Mouse (Mus musculus) heart, postnatal 0 days (tissue): ENCODE measurements around the gene Tmem91. TPM values are rescaled to one million over a fixed set of nuclear protein-coding genes. Genes with fewer than 3 reads are reported as not detected.
A peak's percentile ranks its signal among the peaks of the same experiment; 100 is the strongest.

Experiments
- ATAC-seq: fragments of 200-750 bp; cut with Nextera tagmentation; 2 replicates; pipeline ENCODE4 v1.8.0; 2017; ENCODE audit warnings: low read depth, moderate number of reproducible peaks, moderate library complexity; ENCODE audit not compliant: insufficient read depth
- DNase-seq: peaks from one replicate; pipeline ENCODE4 v3.0.0-alpha.2; 2016; ENCODE audit warnings: low spot score
- H3K27ac ChIP-seq: fragments of 300-500 bp; sonication (generic); 2 replicates; pipeline ENCODE4 v1.5.1; 2014; ENCODE audit warnings: low read depth, mild to moderate bottlenecking
- H3K27me3 ChIP-seq: fragments of 300-500 bp; sonication (generic); 2 replicates; pipeline ENCODE4 v1.6.1; 2014; ENCODE audit warnings: low read length, mixed read lengths; ENCODE audit not compliant: control insufficient read depth, insufficient read depth
- H3K36me3 ChIP-seq: fragments of 300-500 bp; sonication (generic); replicated peaks from 2 replicates; pipeline ENCODE4 v1.6.1; 2014; ENCODE audit warnings: low read length, mixed read lengths; ENCODE audit not compliant: control insufficient read depth, insufficient read depth
- H3K4me1 ChIP-seq: fragments of 300-500 bp; sonication (generic); 2 replicates; pipeline ENCODE4 v1.6.1; 2014; ENCODE audit warnings: antibody characterized with exemption; ENCODE audit not compliant: control insufficient read depth, insufficient read depth
- H3K4me2 ChIP-seq: fragments of 300-500 bp; sonication (generic); 2 replicates; pipeline ENCODE4 v1.6.1; 2014; ENCODE audit warnings: low read depth, mild to moderate bottlenecking, low read length, moderate library complexity
- H3K4me3 ChIP-seq: fragments of 300-500 bp; sonication (generic); 2 replicates; pipeline ENCODE4 v1.5.1; 2014; ENCODE audit warnings: low read depth, low read length
- H3K9ac ChIP-seq: fragments of 300-500 bp; sonication (generic); replicated peaks from 2 replicates; pipeline ENCODE4 v1.6.1; 2014; ENCODE audit warnings: low read depth, low read length, mixed read lengths
- H3K9me3 ChIP-seq: fragments of 300-500 bp; sonication (generic); replicated peaks from 2 replicates; pipeline ENCODE4 v1.6.1; 2016; ENCODE audit warnings: low read length; ENCODE audit not compliant: control insufficient read depth
- CTCF ChIP-seq: IDR thresholded peaks from 2 replicates; pipeline ENCODE4 v1.5.1; 2016; ENCODE audit warnings: antibody characterized with exemption, control low read depth, low read depth
- EP300 ChIP-seq: IDR thresholded peaks from 2 replicates; pipeline ENCODE4 v1.6.1; 2016; ENCODE audit warnings: antibody characterized with exemption, low read depth
- WGBS: fragments of 180-500 bp; shearing (Covaris S2); extraction: QIAGEN DNeasy Blood & Tissue Kit; methylation state at CpG from one replicate; pipeline ENCODE4 v1.1.7; 2014; 5-methylcytosine and 5-hydroxymethylcytosine counted together
- polyA plus RNA-seq: library from polyadenylated mRNA; unstranded; fragments of >200 nt; fragmentation: Nextera tagmentation; extraction: Ambion mirVana; gene quantifications from 2 replicates; pipeline ENCODE4 v1.2.1, GENCODE M21; 2015
- total RNA-seq: library from RNA; depleted of rRNA; stranded (reverse); fragments of >200 nt; gene quantifications from 2 replicates; pipeline ENCODE4 v1.2.3, GENCODE M21; 2014; ENCODE audit warnings: low replicate concordance

Gene Tmem91
- total and polyA plus RNA-seq, 2 experiments from 2014 or later: 0.77 TPM; not detected in 1

DNA sequence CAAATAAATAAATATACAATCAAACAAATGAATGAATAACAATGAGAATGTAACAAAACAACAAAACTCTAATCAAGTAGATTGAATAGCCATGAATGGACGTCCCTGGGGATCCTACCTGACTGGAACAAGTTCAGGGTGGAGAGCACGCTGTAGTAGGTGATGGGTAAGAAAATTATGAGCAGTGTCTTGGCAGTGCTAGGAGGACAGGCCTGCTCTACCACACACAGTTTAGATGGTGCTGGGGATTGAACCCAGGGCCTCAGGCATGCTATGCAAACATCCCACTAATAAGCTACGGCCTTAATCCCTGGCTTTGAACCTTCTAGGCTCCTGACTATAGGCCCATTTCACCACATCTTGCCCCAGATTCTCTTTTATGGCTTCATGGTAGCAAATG, 42.5 kb upstream of the Tmem91 start:
- H3K9me3 ChIP-seq: no peaks in the 10 kb centered on the region

DNA sequence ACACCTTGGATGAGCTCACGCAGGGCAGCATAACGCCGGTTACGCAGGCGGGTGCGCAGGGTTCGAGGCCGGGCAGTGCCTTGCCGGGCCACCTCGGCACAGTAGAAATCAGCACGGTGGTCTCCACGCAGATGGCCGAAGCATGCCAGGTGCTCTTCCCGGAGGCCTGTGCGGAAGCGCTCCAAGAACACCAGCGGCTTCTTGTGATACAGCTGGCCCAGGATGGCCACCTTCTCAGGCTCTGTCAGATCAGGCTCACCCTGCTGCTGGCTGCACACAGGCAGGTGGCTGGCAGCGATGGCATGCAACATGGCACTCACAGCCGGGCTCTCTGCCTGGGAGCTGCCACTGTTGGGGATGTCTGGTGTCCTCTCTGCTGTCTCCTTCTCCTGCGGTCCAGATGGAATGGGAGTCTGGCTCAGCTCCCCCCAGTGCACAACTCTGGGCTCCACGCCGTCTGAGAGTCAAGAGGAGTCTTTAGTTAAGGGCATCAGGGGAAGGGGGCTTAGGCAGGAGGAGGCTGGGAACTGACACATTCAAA, 40.8 kb upstream of the Tmem91 start:
- no peak overlapping the region for H3K4me3 ChIP-seq

More for the DNA sequence above, 42.5 kb upstream of the Tmem91 start:
- H3K9ac ChIP-seq: no peak overlapping the region
- no peaks in the 10 kb centered on the region for H3K27me3 ChIP-seq
- H3K4me2 ChIP-seq: no peak overlapping the region; the same call in 1 of the 2 replicates
- H3K27ac ChIP-seq: no peak overlapping the region
- peaks cover 57% of the 10 kb centered on the region for H3K36me3 ChIP-seq
- DNase-seq (no peak), ATAC-seq (no peak)
- no peak overlapping the region for H3K4me3 ChIP-seq
- H3K4me1 ChIP-seq: peaks cover 18% of the 10 kb centered on the region
- no peak for TF ChIP-seq EP300
- TF ChIP-seq CTCF: no peak
- 82% methylated on average over 3 of the region's 3 CpGs for WGBS

DNA sequence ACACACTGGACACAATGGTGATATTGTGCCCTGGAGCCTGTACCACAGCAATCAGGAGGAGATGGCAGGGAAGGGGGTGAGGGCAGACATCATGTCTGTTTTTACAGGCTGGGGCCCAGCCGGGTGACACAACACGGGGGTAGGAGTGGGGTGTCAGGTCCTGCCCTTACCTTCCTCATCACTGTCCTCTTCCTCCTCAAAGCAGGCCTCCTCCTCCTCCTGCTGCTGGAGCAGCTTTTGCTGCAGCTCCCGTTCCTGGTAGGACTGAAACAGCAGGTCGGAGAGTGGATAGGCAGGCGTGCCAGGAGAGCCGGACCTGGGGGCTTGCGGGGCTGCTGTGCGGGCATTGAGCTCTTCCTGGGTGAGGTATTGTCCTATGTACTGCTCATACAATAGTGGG, 39.6 kb upstream of the Tmem91 start:
- no peak for ATAC-seq
- Histone ChIP-seq H3K4me1 (peaks cover 42% of the 10 kb centered on the region), H3K9ac (no peak overlapping the region), H3K27ac (no peak overlapping the region), H3K27me3 (no peaks in the 10 kb centered on the region), H3K9me3 (no peaks in the 10 kb centered on the region), H3K4me3 (no peak overlapping the region), H3K36me3 (peaks cover 46% of the 10 kb centered on the region), H3K4me2 (no peak overlapping the region)
- no peak for DNase-seq
- TF ChIP-seq CTCF: no peak
- TF ChIP-seq EP300: no peak
- 82% methylated on average over 8 of the region's 8 CpGs for WGBS

More for the DNA sequence above, 40.8 kb upstream of the Tmem91 start:
- DNase-seq (no peak), ATAC-seq (no peak)
- no peak for TF ChIP-seq EP300
- no peak for TF ChIP-seq CTCF
- WGBS: 92% methylated on average over 21 of the region's 22 CpGs
- H3K9ac ChIP-seq: no peak overlapping the region
- peaks cover 32% of the 10 kb centered on the region for H3K4me1 ChIP-seq
- H3K27me3 ChIP-seq: no peaks in the 10 kb centered on the region
- no peak overlapping the region for H3K27ac ChIP-seq
- no peak overlapping the region for H3K4me2 ChIP-seq
- no peaks in the 10 kb centered on the region for H3K9me3 ChIP-seq
- H3K36me3 ChIP-seq: peaks cover 52% of the 10 kb centered on the region

DNA sequence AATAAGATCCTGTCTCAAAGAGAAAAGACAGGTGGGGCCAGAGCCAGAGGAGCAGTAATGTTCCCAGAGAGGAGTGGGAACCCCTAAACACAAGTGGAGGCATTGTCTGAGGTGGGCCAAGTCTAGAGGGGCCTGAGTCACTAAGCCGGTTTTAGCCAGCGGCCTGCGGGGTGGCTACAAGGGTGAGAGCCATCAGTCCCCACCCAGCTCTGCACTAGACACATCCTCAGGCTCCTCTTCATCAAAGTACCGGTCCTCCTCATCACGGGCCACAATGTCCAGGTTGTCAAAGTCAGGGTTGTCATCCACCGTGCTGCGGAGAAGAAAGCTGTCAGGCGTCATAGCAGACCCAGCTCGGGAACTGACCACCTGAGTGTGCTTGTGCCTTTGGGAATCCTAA, 37.8 kb upstream of the Tmem91 start:
- H3K4me1 ChIP-seq: peaks cover 31% of the 10 kb centered on the region
- H3K36me3 ChIP-seq: peaks cover 46% of the 10 kb centered on the region
- ATAC-seq: no peak
- no peaks in the 10 kb centered on the region for H3K9me3 ChIP-seq
- H3K27ac ChIP-seq: no peak overlapping the region
- H3K27me3 ChIP-seq: no peaks in the 10 kb centered on the region
- WGBS: 76% methylated on average over 9 of the region's 9 CpGs
- H3K4me3 ChIP-seq: no peak overlapping the region
- no peak overlapping the region for H3K9ac ChIP-seq
- H3K4me2 ChIP-seq: no peak overlapping the region
- no peak for DNase-seq
- no peak for TF ChIP-seq EP300
- no peak for TF ChIP-seq CTCF

DNA sequence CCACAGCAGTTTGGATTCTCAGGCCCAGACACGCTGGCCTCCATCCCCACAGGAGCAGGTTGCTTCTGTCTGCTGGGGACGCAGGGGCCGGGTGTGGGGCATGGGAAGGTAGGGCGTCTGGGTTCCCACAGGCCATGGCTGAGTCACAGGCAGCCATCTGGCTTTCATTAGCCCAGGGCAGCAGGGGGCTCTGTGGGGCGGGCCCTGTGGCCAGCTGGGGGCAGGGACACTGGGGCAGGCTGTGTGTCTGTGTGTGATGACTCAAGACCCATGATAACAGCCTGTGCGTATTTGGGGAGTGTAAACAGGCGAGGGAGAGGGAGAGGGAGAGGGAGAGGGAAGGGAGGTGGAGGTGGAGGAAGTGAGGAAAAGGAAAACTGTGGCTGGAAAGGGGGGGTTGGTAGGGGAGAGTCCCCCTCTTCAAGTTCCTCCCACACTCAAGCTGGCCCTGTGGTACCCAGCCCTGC, 36.8 kb upstream of the Tmem91 start:
- peaks cover 46% of the 10 kb centered on the region for H3K36me3 ChIP-seq
- DNase-seq (peak; percentile 67), ATAC-seq (peak; percentile 46)
- peaks cover 36% of the 10 kb centered on the region for H3K4me1 ChIP-seq
- no peaks in the 10 kb centered on the region for H3K27me3 ChIP-seq
- no peak overlapping the region for H3K9ac ChIP-seq
- H3K4me3 ChIP-seq: no peak overlapping the region
- H3K4me2 ChIP-seq: no peak overlapping the region
- TF ChIP-seq EP300 (no peak), CTCF (no peak)
- H3K27ac ChIP-seq: peak overlapping the region; percentile 81
- H3K9me3 ChIP-seq: no peaks in the 10 kb centered on the region
- 29% methylated on average over 7 of the region's 7 CpGs for WGBS

DNA sequence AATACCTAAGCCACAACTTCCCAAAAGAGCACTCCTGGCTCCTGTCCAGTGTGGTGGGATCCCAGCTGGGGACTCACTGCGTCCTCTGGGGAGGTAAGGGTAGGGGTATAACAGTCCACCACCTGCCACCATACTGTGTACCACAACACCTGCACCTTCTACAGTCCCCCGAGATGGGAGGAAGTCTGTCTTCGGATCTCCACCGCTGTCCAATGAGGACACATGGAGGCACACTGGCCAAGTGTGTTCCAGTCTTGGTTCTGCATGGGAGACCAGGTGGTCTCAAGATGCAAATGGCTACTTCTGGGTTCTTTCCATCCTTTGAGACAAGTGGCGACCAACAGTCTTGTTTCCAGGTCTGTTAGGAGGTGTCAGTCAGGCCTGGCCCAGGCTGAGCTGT, 36.2 kb upstream of the Tmem91 start:
- no peak for ATAC-seq
- TF ChIP-seq EP300 (no peak), CTCF (no peak)
- peaks cover 46% of the 10 kb centered on the region for H3K36me3 ChIP-seq
- H3K27me3 ChIP-seq: no peaks in the 10 kb centered on the region
- whole genome bisulfite sequencing: 51% methylated on average over 5 of the region's 5 CpGs
- H3K27ac ChIP-seq: peak overlapping the region; percentile 81
- no peak overlapping the region for H3K4me2 ChIP-seq
- H3K4me3 ChIP-seq: no peak overlapping the region
- DNase-seq: no peak
- peaks cover 39% of the 10 kb centered on the region for H3K4me1 ChIP-seq
- no peaks in the 10 kb centered on the region for H3K9me3 ChIP-seq
- H3K9ac ChIP-seq: no peak overlapping the region
